Mouse (Mus musculus): Measurements from ENCODE around the gene Myb. TPM values are rescaled to one million over a fixed set of nuclear protein-coding genes. Genes with fewer than 3 reads are reported as not detected.

The Myb gene
- polyA plus RNA-seq, 1 experiment from 2014 or later, result 4.6 TPM

DNA sequence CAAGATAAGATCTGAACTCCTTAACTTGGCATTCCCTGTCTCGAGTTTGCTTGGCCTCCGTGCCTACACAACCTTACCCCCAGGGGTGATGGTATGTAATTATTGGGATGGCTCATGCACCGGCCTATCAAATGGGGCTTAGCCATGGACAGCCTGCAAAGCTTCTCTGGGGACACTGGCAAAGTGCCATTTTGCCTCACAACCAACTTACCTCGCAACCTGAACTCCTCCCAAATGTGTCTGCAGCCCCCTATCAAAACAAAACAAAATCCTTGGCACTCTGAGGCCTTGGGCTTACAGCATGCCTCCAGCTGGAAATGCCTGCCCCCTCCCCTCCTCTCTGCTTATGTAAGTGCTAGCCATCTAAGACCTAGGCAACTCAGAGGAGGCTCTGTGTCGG is 6.4 kb upstream of the Myb start:
- Histone ChIP-seq H3K4me2 (replicated peaks) (no peak overlapping the region), H3K36me3 (no peaks in the 10 kb centered on the region), H3K9ac (no peak overlapping the region), H3K4me3 (no peak overlapping the region), H3K9me3 (no peaks in the 10 kb centered on the region; the same call in 1 of the 2 replicates), H3K4me1 (no peaks in the 10 kb centered on the region), H3K27ac (no peak overlapping the region), H3K27me3 (peaks cover 13% of the 10 kb centered on the region)
- WGBS, result 85% methylated on average over 5 of the region's 5 CpGs
- ATAC-seq (ENCODE audit: low FRiP score, low read depth), result no peak

DNA sequence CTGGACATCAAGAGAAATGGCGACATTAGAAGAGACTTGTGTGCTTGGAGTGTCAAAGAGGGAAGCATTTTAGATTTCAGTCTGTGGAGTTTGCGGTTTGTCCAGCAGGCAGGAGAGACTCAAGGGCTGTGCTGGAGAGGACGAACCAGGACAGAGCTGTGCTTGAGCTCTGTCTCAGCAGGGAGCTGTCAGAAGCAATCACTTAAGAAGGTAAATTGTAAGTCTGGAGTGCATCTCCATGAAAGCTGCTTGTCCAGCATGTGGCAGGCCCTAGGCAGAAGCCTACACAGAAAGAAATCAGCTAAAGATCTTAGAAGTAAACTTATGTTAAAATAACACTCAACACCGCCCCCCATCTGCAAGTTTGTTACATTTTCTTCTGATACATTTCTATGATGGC is 4.6 kb upstream of the Myb start:
- Histone ChIP-seq H3K4me1 (0 out of 2 replicates have a peak, but pooled peaks cover 7% of the 10 kb centered on the region), H3K9ac (no peak overlapping the region), H3K36me3 (no peaks in the 10 kb centered on the region), H3K4me3 (no peak overlapping the region), H3K27me3 (peaks cover 13% of the 10 kb centered on the region), H3K27ac (no peak overlapping the region), H3K9me3 (no peaks in the 10 kb centered on the region; the same call in 1 of the 2 replicates), H3K4me2 (replicated peaks) (no peak overlapping the region)
- no peak for ATAC-seq (ENCODE audit: low FRiP score, low read depth)
- WGBS, result 79% methylated on average over 4 of the region's 4 CpGs

DNA sequence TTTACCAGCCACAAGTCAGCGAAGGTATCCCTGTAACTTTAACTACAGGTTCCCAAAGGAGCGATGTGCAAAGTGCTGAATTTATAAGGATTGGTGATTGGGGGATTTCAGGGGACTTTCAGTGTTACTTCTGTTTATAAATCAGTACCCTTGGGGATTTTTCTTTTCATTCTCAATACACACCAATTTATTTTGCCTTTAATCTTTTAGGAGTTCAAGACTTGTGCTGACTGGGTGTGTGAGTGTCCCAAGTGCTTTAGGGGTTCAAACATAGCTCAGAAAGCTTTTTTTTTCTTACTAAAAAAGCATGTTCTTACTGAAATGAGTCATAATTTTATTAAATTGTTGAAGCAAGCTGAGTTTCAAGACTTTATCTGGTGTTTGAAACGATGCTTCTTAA is 1.3 kb upstream of the Myb start:
- 24% methylated on average over 3 of the region's 3 CpGs for WGBS

DNA sequence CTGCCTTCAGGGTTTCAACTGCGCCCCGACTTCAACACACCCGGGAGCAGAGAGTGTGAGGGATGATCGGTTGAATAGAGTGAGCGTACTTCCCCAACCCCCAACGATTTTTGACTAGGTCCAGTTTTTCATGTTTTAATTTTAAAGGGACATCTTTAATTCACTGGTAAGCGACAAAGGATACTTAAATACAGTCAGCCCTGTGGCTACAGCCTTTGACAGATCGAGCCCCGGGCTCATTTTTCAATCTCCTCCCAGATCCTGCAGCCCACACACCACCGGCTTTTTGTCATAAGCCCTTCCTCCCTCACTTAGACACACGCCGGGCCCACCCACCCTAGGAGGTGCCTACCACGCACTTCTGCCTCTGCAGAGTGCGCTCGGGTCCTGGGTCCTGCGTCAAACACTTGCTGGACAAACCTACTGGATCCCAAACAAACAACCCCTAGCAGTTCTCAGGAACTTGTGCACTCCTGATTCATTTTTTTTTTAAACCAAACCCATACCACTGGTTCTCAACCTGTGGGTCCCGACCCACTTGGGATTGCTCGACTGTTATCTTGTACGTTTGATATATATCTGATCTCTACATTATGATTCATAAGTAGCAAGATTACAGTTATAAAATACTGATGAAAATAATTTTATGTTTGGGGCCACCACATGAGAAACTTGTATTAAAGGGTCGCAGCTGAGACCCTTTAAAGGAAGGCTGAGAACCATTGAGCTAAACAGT is 743 bp upstream of the Myb start:
- Histone ChIP-seq H3K4me1 (peaks cover 24% of the 10 kb centered on the region), H3K4me2 (replicated peaks) (peak overlapping the region; percentile 99), H3K27me3 (peaks cover 39% of the 10 kb centered on the region), H3K9ac (peak overlapping the region; percentile 86), H3K27ac (no peak overlapping the region), H3K4me3 (peak overlapping the region; percentile 70), H3K9me3 (no peaks in the 10 kb centered on the region), H3K36me3 (no peaks in the 10 kb centered on the region)
- peak; percentile 53 for ATAC-seq (ENCODE audit: low FRiP score, low read depth)
- WGBS, result 3% methylated on average over 20 of the region's 20 CpGs

More for the DNA sequence above, 1.3 kb upstream of the Myb start:
- Histone ChIP-seq H3K9ac (no peak overlapping the region), H3K36me3 (no peaks in the 10 kb centered on the region), H3K27me3 (peaks cover 38% of the 10 kb centered on the region), H3K4me1 (peaks cover 24% of the 10 kb centered on the region), H3K4me2 (replicated peaks) (peak overlapping the region; percentile 99; the same call in 1 of the 2 replicates), H3K4me3 (no peak overlapping the region), H3K9me3 (no peaks in the 10 kb centered on the region), H3K27ac (no peak overlapping the region)
- ATAC-seq (ENCODE audit: low FRiP score, low read depth), result no peak

DNA sequence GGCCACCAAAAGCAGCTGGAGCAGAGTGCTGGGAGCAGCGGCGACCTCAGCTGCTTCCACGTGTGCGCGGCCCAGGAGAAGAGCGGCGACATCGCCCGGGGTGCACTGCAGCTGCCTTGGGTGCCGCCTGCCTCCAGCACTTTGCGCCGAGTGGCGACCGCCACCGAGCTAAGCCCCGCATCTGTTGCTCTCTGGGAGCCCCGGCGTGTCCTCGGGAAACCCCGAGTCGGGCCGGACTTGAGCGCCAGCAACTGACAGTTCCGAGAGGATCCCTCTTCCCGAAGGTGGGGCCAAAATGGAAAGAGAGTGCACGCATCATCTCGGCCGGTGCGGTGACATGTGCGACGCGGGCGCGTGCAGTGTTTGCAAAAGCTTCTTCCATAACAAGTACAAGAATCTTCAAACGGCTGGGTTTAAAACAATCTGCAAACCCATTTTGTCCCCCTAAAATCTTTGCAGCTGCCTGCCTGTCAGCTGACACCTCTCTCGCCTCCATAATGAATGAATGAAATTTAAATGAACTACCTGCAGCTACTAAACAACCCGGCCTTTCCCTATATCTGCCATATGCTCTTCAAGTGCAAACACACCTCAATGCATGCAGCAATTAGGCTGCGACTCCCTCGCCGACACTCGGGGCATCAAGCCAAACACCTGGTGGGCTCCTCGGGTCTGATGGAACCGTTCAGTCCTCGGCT is 938 bp downstream of the Myb start:
- WGBS, result under 1% methylated on average over 44 of the region's 44 CpGs
- H3K27ac ChIP-seq, result no peak overlapping the region

DNA sequence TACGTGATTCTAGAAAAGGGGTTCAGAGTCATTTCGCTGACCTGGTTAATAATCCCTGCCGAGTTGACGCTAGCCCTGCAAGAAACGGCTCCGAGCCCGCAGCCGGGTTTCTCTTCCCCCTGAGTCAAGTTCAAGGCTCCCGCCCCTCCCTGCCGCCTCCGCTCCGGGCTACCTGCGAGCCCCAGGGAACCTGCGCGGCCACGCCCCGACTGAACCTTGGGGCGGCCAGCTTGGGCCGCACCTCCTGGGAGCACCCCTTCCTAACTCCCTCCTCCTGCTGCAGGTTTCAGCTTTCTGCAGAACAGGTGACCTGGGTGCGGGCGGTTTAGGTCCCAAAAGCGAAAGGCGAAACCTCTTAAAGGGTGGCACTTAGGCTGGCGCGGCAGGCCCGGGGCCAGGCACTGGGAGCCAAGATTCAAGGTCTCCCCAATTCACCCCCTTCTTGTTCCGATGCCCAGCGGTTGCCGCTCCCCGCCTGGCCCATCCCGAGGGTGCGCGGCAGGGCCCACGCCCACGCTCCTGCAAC is 1.8 kb downstream of the Myb start:
- peak overlapping the region; percentile 99 for H3K4me2 ChIP-seq (replicated peaks)
- peak overlapping the region; percentile 86 for H3K9ac ChIP-seq
- peaks cover 24% of the 10 kb centered on the region for H3K4me1 ChIP-seq
- H3K27ac ChIP-seq, result no peak overlapping the region
- WGBS, result under 1% methylated on average over 35 of the region's 35 CpGs
- H3K4me3 ChIP-seq, result peak overlapping the region; percentile 70
- no peaks in the 10 kb centered on the region for H3K9me3 ChIP-seq
- no peak for ATAC-seq (ENCODE audit: low FRiP score, low read depth)
- peaks cover 4% of the 10 kb centered on the region; the same call in 1 of the 2 replicates for H3K36me3 ChIP-seq
- peaks cover 41% of the 10 kb centered on the region for H3K27me3 ChIP-seq

More for the DNA sequence above, 938 bp downstream of the Myb start:
- Histone ChIP-seq H3K9ac (peak overlapping the region; percentile 86), H3K36me3 (peaks cover 4% of the 10 kb centered on the region; the same call in 1 of the 2 replicates), H3K4me3 (peak overlapping the region; percentile 70), H3K4me1 (peaks cover 24% of the 10 kb centered on the region), H3K27me3 (peaks cover 43% of the 10 kb centered on the region), H3K4me2 (replicated peaks) (peak overlapping the region; percentile 99), H3K9me3 (no peaks in the 10 kb centered on the region)
- ATAC-seq (ENCODE audit: low FRiP score, low read depth), result peak; percentile 57; the same call in 1 of the 2 replicates

DNA sequence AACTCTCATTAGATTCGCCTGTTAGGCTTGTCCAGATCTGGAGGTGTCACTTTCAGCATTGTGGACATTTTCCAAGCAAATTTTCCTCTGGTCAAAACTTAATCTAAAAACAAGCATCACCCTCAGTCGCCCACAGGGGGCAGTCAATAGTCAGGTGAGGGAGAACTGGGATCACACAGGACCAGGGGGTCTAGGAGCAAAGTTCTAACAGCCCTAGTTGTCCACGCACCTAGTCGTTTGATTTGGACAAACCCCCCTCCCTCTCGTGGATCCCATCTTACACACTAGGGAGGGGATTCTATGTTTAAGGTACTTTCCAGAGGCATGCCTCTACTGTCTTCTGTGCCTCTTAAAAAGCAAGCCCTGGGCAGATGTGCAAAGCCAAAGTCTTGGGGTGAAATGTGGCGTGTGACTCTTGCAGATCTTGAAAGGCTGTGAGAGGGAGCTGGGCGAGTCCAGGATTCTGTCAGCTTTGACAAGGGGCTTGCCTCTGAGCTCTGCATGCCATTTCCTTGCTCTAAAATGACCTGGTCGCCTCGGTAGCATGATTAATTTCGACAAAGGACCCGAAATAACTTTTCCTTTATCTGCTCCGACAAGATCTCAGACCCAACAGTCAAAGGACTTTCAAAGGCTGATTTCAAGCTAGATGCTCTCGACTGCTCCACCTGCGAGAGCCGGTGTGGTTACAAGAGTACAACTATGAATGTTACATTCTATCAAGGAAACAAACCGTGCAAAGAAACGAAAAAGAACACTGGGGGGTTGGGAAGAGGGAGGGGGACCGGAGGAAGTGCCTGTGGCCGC is 2.5 kb downstream of the Myb start:
- Histone ChIP-seq H3K4me3 (peak overlapping the region; percentile 70), H3K9ac (peak overlapping the region; percentile 86; the same call in 1 of the 2 replicates), H3K4me1 (peaks cover 24% of the 10 kb centered on the region), H3K4me2 (replicated peaks) (peak overlapping the region; percentile 99), H3K27ac (no peak overlapping the region), H3K9me3 (no peaks in the 10 kb centered on the region), H3K27me3 (peaks cover 35% of the 10 kb centered on the region), H3K36me3 (peaks cover 4% of the 10 kb centered on the region)
- no peak for ATAC-seq (ENCODE audit: low FRiP score, low read depth)
- WGBS, result 2% methylated on average over 19 of the region's 19 CpGs

DNA sequence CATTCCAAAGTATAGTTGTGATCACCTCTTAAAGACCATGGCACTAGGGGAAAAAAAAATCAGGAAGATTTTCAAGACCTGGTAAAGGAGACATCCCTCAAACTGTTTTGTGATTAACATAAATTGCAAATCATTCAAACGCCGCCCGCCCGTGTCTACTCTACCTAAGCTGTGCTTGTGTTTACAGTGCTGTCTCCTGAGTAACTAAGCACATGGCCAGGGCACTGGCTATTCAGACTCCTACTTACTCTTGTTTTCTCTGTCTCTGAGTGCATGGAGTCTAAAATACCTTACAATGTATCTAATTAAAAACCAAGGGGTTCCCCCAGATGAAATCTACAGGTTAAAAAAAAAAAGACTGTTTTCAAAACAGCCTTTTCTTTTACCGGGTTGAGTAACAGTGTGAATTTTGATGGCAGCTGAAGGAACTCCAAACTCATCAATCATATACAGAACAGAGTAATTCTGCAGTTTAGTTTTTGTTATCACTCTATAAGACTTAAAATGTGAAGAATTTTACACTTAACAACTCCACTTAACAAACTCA is 3.8 kb downstream of the Myb start:
- peaks cover 30% of the 10 kb centered on the region for H3K27me3 ChIP-seq
- no peak overlapping the region for H3K9ac ChIP-seq
- peaks cover 10% of the 10 kb centered on the region for H3K36me3 ChIP-seq
- no peak for ATAC-seq (ENCODE audit: low FRiP score, low read depth)
- WGBS, result 81% methylated on average over 5 of the region's 5 CpGs
- no peak overlapping the region for H3K4me2 ChIP-seq (replicated peaks)
- no peak overlapping the region for H3K4me3 ChIP-seq
- no peak overlapping the region for H3K27ac ChIP-seq
- H3K4me1 ChIP-seq, result peaks cover 24% of the 10 kb centered on the region
- no peaks in the 10 kb centered on the region for H3K9me3 ChIP-seq

DNA sequence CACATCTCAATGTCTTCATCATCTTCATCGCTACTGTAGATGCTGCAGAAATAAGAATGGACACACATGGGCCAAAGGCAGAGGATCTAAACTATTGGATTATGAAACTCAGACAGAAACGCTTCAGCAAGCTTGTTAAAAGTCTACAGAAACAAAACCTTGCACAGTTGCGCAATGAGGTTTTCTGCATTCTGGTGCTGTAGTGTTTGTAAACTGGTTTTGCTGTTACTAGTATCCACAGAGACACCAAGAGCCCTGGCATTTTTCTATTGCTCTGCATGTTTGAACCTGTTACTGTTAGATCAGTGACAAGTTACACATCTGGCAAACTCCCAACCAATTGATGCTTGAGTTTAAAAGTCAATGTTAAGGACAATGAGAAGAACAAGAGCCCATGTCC is 4.4 kb downstream of the Myb start:
- Histone ChIP-seq H3K4me2 (replicated peaks) (no peak overlapping the region), H3K27ac (no peak overlapping the region), H3K9ac (no peak overlapping the region), H3K36me3 (peaks cover 10% of the 10 kb centered on the region), H3K4me1 (peaks cover 18% of the 10 kb centered on the region), H3K4me3 (no peak overlapping the region), H3K9me3 (no peaks in the 10 kb centered on the region), H3K27me3 (peaks cover 30% of the 10 kb centered on the region)
- WGBS, result 92% methylated on average over 3 of the region's 3 CpGs
- no peak for ATAC-seq (ENCODE audit: low FRiP score, low read depth)

DNA sequence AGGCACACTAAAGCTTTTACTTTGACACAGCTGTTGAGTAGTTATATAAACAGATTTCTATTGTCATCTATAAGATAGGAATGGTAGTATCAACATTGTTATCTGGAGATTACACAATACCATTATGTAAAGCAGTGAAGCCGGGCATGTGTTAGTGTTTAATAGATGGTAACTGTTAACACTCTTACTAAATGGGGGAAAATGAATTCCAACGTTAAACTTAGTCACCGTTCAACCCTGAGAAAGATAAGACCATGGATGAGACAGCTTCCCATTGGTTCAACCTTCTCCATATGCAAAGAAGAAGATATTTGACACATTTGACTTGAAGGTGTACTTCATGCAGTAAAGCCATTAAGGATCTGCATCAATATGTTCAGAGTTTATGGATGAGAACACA is 5.9 kb downstream of the Myb start:
- Histone ChIP-seq H3K9me3 (no peaks in the 10 kb centered on the region), H3K4me1 (peaks cover 14% of the 10 kb centered on the region), H3K9ac (no peak overlapping the region), H3K36me3 (peaks cover 14% of the 10 kb centered on the region), H3K4me2 (replicated peaks) (no peak overlapping the region), H3K4me3 (no peak overlapping the region), H3K27ac (no peak overlapping the region), H3K27me3 (peaks cover 27% of the 10 kb centered on the region)
- ATAC-seq (ENCODE audit: low FRiP score, low read depth), result no peak
- 85% methylated on average over 3 of the region's 3 CpGs for WGBS

DNA sequence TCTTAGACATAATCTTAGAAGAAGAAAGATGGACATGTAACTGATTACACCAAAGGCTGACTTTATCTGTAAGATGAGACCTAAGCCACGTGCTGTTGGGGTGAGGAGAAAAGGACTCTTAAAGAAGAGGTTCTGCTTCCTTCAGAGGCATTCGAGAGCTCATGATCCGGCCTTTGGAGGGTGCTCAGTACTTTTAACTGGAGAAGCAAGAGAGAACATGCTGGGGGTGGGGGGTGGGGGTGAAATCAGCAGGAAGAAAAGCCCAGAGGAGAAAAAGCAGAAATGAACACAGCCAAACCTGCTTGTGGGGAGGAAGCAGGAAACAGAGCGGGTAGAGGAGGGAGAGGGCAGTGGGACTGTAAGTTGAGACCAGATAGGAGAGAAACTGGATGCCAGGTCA is 7.4 kb downstream of the Myb start:
- WGBS, result 78% methylated on average over 4 of the region's 4 CpGs

More for the DNA sequence above, 7.4 kb downstream of the Myb start:
- ATAC-seq (ENCODE audit: low FRiP score, low read depth), result no peak
- H3K36me3 ChIP-seq, result peaks cover 14% of the 10 kb centered on the region
- H3K9ac ChIP-seq, result no peak overlapping the region
- H3K27me3 ChIP-seq, result peaks cover 14% of the 10 kb centered on the region
- no peak overlapping the region for H3K4me3 ChIP-seq
- H3K4me2 ChIP-seq (replicated peaks), result no peak overlapping the region
- H3K27ac ChIP-seq, result no peak overlapping the region
- H3K9me3 ChIP-seq, result no peaks in the 10 kb centered on the region
- peaks cover 4% of the 10 kb centered on the region for H3K4me1 ChIP-seq
